Mouse (Mus musculus) embryo, embryonic 10.5 days (tissue): ENCODE data around the gene Pdzd2.

ENCODE experiments used
- DNase-seq: peaks from one replicate; pipeline ENCODE4 v3.0.0-alpha.2; 2015; ENCODE audit warnings: low spot score

The Pdzd2 gene

GRCm38 (mm10) chr15:12317290-12317689, 422.4 kb downstream of the Pdzd2 start:
- no peak for DNase-seq

DNA sequence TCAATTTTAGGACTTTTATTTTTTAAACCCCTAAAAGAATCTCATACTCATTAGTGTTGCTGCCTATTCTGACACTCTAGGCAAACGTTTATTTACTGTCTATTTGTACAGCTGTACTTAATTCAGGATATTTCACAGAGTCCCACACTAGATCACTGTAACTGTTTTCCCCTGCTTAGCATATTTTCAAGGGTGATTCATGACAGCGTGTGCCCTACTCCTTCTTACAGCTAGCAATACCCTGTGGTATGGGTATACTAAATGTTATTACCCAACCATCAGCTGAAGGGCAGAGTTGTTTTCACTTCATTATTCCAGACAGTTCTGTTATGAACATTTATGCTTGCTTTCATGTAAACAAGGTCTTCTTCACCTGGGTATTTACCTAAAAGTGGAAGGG, 423.7 kb downstream of the Pdzd2 start:
- no peak for DNase-seq

DNA sequence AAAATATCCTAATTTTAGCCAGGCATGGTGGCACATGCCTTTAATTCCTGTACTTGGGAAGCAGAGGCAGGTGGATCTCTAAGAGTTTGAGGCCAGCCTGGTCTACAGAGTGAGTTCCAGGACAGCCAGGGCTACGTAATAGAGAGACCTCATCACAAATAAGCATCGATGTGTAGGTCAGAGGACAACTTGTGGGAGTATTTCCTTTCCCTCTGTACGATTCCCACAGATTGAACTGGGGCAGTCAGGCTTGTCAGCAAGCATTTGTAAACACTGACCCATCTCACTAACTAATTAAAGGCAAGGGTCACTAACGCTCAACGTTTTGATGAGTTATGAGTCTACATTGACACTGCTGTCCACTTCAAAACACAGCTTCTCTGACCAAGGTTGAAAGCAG, 425.1 kb downstream of the Pdzd2 start:
- DNase-seq = no peak

DNA sequence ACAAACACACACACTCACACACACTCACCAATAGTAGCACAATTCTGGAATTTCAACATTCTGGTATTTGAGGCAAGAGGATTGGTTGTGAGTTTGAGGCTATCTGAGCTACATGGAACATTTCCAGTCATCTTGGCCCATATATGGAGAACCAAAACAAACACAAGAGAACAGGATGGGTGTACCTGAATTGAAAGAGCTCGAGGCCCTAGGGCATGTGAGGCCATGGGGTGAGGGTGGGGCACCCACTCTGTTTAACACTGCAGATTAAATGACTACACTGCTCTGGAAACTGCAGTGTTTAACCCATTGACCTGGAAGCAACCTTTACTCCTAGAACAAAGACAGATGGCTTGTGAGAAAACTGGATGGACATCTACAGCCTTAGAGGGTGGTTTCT, 426.5 kb downstream of the Pdzd2 start:
- DNase-seq = no peak

GRCm38 (mm10) chr15:12311465-12311864, 428.3 kb downstream of the Pdzd2 start:
- DNase-seq = no peak

DNA sequence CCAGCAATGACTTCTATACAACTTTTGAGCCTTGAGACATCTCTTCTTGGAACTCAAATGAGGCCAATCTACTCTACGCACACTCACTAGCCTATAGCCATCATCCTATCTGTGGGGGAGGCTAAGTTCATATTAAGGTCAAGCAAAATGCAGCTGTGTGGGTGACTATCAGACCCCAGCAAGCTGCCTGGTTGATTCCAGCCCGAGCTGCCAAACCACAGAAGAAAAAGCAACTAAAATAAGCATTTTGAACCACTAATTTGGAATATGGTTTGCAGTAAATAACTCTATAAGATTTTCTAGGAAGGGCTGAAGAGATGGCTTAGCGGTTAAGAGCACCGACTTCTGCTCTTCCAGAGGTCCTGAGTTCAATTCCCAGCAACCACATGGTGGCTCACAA, 429.0 kb downstream of the Pdzd2 start:
- DNase-seq = no peak
